Mouse (Mus musculus): ENCODE data around the gene Rufy3.

- no peak for TF ChIP-seq CTCF (IDR thresholded peaks at IDR 0.05; ENCODE audit: insufficient read depth, low read length)
- no peak for TF ChIP-seq POLR2A (IDR thresholded peaks at IDR 0.05; ENCODE audit: borderline replicate concordance, extremely low read depth, low read depth, low read length)
These were observed 52.1 kb downstream of the Rufy3 start for GRCm38 (mm10) chr5:88616988-88617387.

All from lung, adult 2 months (tissue).